Mouse (Mus musculus) bone marrow, adult 2 months (tissue): Measurements from ENCODE around the gene Fam19a5.

Source experiments
- CTCF ChIP-seq: fragments of 200-500 bp; IDR thresholded peaks from 2 replicates; pipeline ENCODE4 v1.5.1; 2011; ENCODE audit warnings: low read length, control low read depth; ENCODE audit not compliant: control insufficient read depth, insufficient read depth
- POLR2A ChIP-seq: fragments of 200-500 bp; IDR thresholded peaks from 2 replicates; pipeline ENCODE4 v1.6.1; 2011; ENCODE audit warnings: low read depth, mild to moderate bottlenecking, control low read depth, low read length, borderline replicate concordance; ENCODE audit not compliant: control insufficient read depth

GRCm38 (mm10) chr15:87723455-87723986 is 179.4 kb downstream of the Fam19a5 start:
- no peak for TF ChIP-seq CTCF
- no peak for TF ChIP-seq POLR2A
